Mouse (Mus musculus) forebrain, embryonic 10.5 days (tissue): Measurements from ENCODE around the gene Aptx. TPM values are rescaled to one million over a fixed set of nuclear protein-coding genes. Genes with fewer than 3 reads are reported as not detected.

ENCODE experiments used
- DNase-seq: peaks from one replicate; pipeline ENCODE4 v3.0.0-alpha.2; 2017; ENCODE audit warnings: low spot score; ENCODE audit errors: extremely low spot score
- H3K27ac ChIP-seq: fragments of 300-500 bp; sonication (generic); 2 replicates; pipeline ENCODE4 v1.5.1; 2016; ENCODE audit warnings: mild to moderate bottlenecking
- H3K27me3 ChIP-seq: fragments of 300-500 bp; sonication (generic); 2 replicates; pipeline ENCODE4 v1.6.1; 2016; ENCODE audit warnings: mild to moderate bottlenecking; ENCODE audit not compliant: poor library complexity, severe bottlenecking
- H3K36me3 ChIP-seq: fragments of 300-500 bp; sonication (generic); replicated peaks from 2 replicates; pipeline ENCODE4 v1.6.1; 2016; ENCODE audit warnings: mild to moderate bottlenecking, moderate library complexity
- H3K4me1 ChIP-seq: fragments of 300-500 bp; sonication (generic); 2 replicates; pipeline ENCODE4 v1.6.1; 2016
- H3K4me3 ChIP-seq: fragments of 300-500 bp; sonication (generic); 2 replicates; pipeline ENCODE4 v1.5.1; 2016; ENCODE audit warnings: mild to moderate bottlenecking, moderate library complexity
- H3K9me3 ChIP-seq: fragments of 300-500 bp; sonication (generic); 2 replicates; pipeline ENCODE4 v1.6.1; 2016; ENCODE audit warnings: mild to moderate bottlenecking, moderate library complexity
- WGBS: fragments of 180-500 bp; shearing (Covaris S2); methylation state at CpG from one replicate; pipeline ENCODE4 v1.1.7; 2016; 5-methylcytosine and 5-hydroxymethylcytosine counted together
- polyA plus RNA-seq: library from polyadenylated mRNA; unstranded; fragments of >200 nt; fragmentation: Nextera tagmentation; extraction: Ambion mirVana; gene quantifications from 2 replicates; pipeline ENCODE4 v1.2.1, GENCODE M21; 2016

Aptx gene
- polyA plus RNA-seq, 1 experiment from 2014 or later = 36.3 TPM

GRCm38 (mm10) chr4:40700216-40700615 lies 2.8 kb downstream of the Aptx start:
- peaks cover 14% of the 10 kb centered on the region for H3K36me3 ChIP-seq
- H3K4me1 ChIP-seq = peaks cover 28% of the 10 kb centered on the region
- no peaks in the 10 kb centered on the region for H3K27me3 ChIP-seq
- H3K27ac ChIP-seq = no peak overlapping the region
- WGBS = 82% methylated on average over 8 of the region's 8 CpGs
- no peaks in the 10 kb centered on the region for H3K9me3 ChIP-seq
- no peak overlapping the region for H3K4me3 ChIP-seq
- no peak for DNase-seq

GRCm38 (mm10) chr4:40697059-40697458 lies 5.9 kb downstream of the Aptx start:
- peaks cover 11% of the 10 kb centered on the region for H3K4me1 ChIP-seq
- H3K4me3 ChIP-seq = no peak overlapping the region
- H3K9me3 ChIP-seq = no peaks in the 10 kb centered on the region
- peaks cover 44% of the 10 kb centered on the region for H3K36me3 ChIP-seq
- H3K27me3 ChIP-seq = no peaks in the 10 kb centered on the region
- DNase-seq = no peak
- WGBS = 81% methylated on average over 7 of the region's 7 CpGs
- no peak overlapping the region for H3K27ac ChIP-seq

GRCm38 (mm10) chr4:40691100-40691499 lies 11.9 kb downstream of the Aptx start:
- H3K27me3 ChIP-seq = no peaks in the 10 kb centered on the region
- WGBS = 82% methylated on average over 11 of the region's 11 CpGs
- H3K4me3 ChIP-seq = no peak overlapping the region
- peaks cover 82% of the 10 kb centered on the region for H3K36me3 ChIP-seq
- no peaks in the 10 kb centered on the region for H3K9me3 ChIP-seq
- H3K27ac ChIP-seq = no peak overlapping the region
- no peaks in the 10 kb centered on the region for H3K4me1 ChIP-seq
- no peak for DNase-seq

- Histone ChIP-seq H3K27me3 (no peaks in the 10 kb centered on the region), H3K36me3 (peaks cover 33% of the 10 kb centered on the region), H3K27ac (no peak overlapping the region), H3K4me3 (no peak overlapping the region), H3K9me3 (no peaks in the 10 kb centered on the region), H3K4me1 (no peaks in the 10 kb centered on the region)
- DNase-seq = no peak
- WGBS = 84% methylated on average over 2 of the region's 2 CpGs
These were observed 19.7 kb downstream of the Aptx start for GRCm38 (mm10) chr4:40683306-40683705.

GRCm38 (mm10) chr4:40682359-40682758 lies 20.6 kb downstream of the Aptx start:
- WGBS = 90% methylated on average over 5 of the region's 5 CpGs
- no peak for DNase-seq
- Histone ChIP-seq H3K36me3 (peaks cover 25% of the 10 kb centered on the region), H3K4me3 (no peak overlapping the region), H3K27ac (no peak overlapping the region), H3K4me1 (peaks cover 3% of the 10 kb centered on the region), H3K9me3 (no peaks in the 10 kb centered on the region), H3K27me3 (no peaks in the 10 kb centered on the region)

GRCm38 (mm10) chr4:40681908-40682307 lies 21.1 kb downstream of the Aptx start:
- DNase-seq = no peak
- Histone ChIP-seq H3K9me3 (no peaks in the 10 kb centered on the region), H3K4me1 (peaks cover 7% of the 10 kb centered on the region), H3K4me3 (no peak overlapping the region), H3K27me3 (no peaks in the 10 kb centered on the region), H3K27ac (no peak overlapping the region), H3K36me3 (peaks cover 21% of the 10 kb centered on the region)
- 36% methylated on average over 3 of the region's 3 CpGs for WGBS

GRCm38 (mm10) chr4:40680250-40680860 lies 22.6 kb downstream of the Aptx start:
- H3K9me3 ChIP-seq = no peaks in the 10 kb centered on the region
- peaks cover 5% of the 10 kb centered on the region for H3K36me3 ChIP-seq
- no peak overlapping the region for H3K4me3 ChIP-seq
- no peak overlapping the region for H3K27ac ChIP-seq
- H3K27me3 ChIP-seq = no peaks in the 10 kb centered on the region
- H3K4me1 ChIP-seq = peaks cover 16% of the 10 kb centered on the region
- 57% methylated on average over 5 of the region's 5 CpGs for WGBS
- DNase-seq = peak; percentile 49

GRCm38 (mm10) chr4:40677132-40677531 lies 25.9 kb downstream of the Aptx start:
- no peak overlapping the region for H3K27ac ChIP-seq
- 54% methylated on average over 5 of the region's 5 CpGs for WGBS
- H3K27me3 ChIP-seq = no peaks in the 10 kb centered on the region
- H3K4me3 ChIP-seq = no peak overlapping the region
- H3K9me3 ChIP-seq = no peaks in the 10 kb centered on the region
- DNase-seq = no peak
- no peaks in the 10 kb centered on the region for H3K36me3 ChIP-seq
- H3K4me1 ChIP-seq = peaks cover 16% of the 10 kb centered on the region

- Histone ChIP-seq H3K27me3 (no peaks in the 10 kb centered on the region), H3K36me3 (no peaks in the 10 kb centered on the region), H3K4me3 (no peak overlapping the region; the same call in 1 of the 2 replicates), H3K4me1 (peaks cover 16% of the 10 kb centered on the region), H3K9me3 (no peaks in the 10 kb centered on the region), H3K27ac (peak overlapping the region; percentile 65)
- WGBS = 20% methylated on average over 14 of the region's 14 CpGs
- DNase-seq = peak; percentile 21
These were observed 26.7 kb downstream of the Aptx start for GRCm38 (mm10) chr4:40676338-40676737.

GRCm38 (mm10) chr4:40673526-40673925 lies 29.5 kb downstream of the Aptx start:
- WGBS = 94% methylated on average over 5 of the region's 5 CpGs
- Histone ChIP-seq H3K27me3 (no peaks in the 10 kb centered on the region), H3K27ac (no peak overlapping the region), H3K36me3 (no peaks in the 10 kb centered on the region), H3K9me3 (no peaks in the 10 kb centered on the region), H3K4me3 (no peak overlapping the region), H3K4me1 (peaks cover 16% of the 10 kb centered on the region)
- no peak for DNase-seq

- DNase-seq = no peak
- Histone ChIP-seq H3K4me1 (no peaks in the 10 kb centered on the region), H3K27ac (no peak overlapping the region), H3K4me3 (no peak overlapping the region), H3K36me3 (no peaks in the 10 kb centered on the region), H3K9me3 (no peaks in the 10 kb centered on the region), H3K27me3 (no peaks in the 10 kb centered on the region)
- 90% methylated on average over 9 of the region's 9 CpGs for WGBS
These were observed 36.6 kb downstream of the Aptx start for GRCm38 (mm10) chr4:40666237-40667012.

- no peaks in the 10 kb centered on the region for H3K36me3 ChIP-seq
- H3K4me1 ChIP-seq = no peaks in the 10 kb centered on the region
- WGBS = 95% methylated on average over 2 of the region's 2 CpGs
- no peak overlapping the region for H3K4me3 ChIP-seq
- no peaks in the 10 kb centered on the region for H3K27me3 ChIP-seq
- no peaks in the 10 kb centered on the region for H3K9me3 ChIP-seq
- no peak overlapping the region for H3K27ac ChIP-seq
- no peak for DNase-seq
These were observed 51.9 kb downstream of the Aptx start for GRCm38 (mm10) chr4:40651055-40651454.

GRCm38 (mm10) chr4:40649111-40649510 lies 53.9 kb downstream of the Aptx start:
- Histone ChIP-seq H3K4me3 (no peak overlapping the region), H3K4me1 (no peaks in the 10 kb centered on the region), H3K27me3 (no peaks in the 10 kb centered on the region), H3K9me3 (no peaks in the 10 kb centered on the region), H3K36me3 (no peaks in the 10 kb centered on the region), H3K27ac (no peak overlapping the region)
- WGBS = 89% methylated on average over 5 of the region's 5 CpGs
- no peak for DNase-seq
